Mouse (Mus musculus) embryonic stem cell, embryonic (primary cell): ENCODE measurements around the gene Rrm1.

Experiments
- CTCF ChIA-PET, 4 experiments: fragments of 300-600 bp in 2 of 4; fragments of 350-600 bp in 2 of 4; sonication (Branson Sonifier 250); formaldehyde crosslinking; loops; one replicate each; lab custom pipeline; 2022; ENCODE audit warnings: inconsistent platforms in 2 of 4; lab: Charles Lee
- POLR2A ChIA-PET, 4 experiments: fragments of 300-600 bp in 2 of 4; fragments of 350-600 bp in 2 of 4; sonication (Branson Sonifier 250); formaldehyde crosslinking; loops; one replicate each; lab custom pipeline; 2022; ENCODE audit warnings: antibody characterized with exemption in 4 of 4, inconsistent platforms in 1 of 4; lab: Charles Lee

Rrm1 gene

DNA sequence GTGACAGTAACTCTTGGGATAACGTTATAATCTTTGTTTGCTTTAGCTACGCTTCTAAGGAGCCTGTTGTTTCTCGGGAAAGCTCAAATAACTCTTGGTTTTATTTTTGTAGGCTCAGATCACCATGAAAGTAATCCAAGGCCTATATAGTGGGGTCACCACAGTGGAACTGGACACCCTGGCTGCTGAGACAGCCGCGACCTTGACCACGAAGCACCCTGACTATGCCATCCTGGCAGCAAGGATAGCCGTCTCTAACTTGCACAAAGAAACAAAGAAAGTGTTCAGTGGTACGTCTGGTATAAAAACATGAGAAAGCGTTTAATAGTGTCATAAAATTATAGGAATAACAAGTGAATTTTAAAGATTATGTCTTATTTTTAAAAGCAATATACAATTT is 4.9 kb downstream of the Rrm1 start:
- POLR2A ChIA-PET: interaction anchor here in 1 of 4 experiments (1.2 to 5.7 kb wide), 2 partner anchors 11 to 22 kb away, joined by 3 to 31 read pairs; no protein-coding TSS in a partner anchor
- CTCF ChIA-PET: no interaction called here

DNA sequence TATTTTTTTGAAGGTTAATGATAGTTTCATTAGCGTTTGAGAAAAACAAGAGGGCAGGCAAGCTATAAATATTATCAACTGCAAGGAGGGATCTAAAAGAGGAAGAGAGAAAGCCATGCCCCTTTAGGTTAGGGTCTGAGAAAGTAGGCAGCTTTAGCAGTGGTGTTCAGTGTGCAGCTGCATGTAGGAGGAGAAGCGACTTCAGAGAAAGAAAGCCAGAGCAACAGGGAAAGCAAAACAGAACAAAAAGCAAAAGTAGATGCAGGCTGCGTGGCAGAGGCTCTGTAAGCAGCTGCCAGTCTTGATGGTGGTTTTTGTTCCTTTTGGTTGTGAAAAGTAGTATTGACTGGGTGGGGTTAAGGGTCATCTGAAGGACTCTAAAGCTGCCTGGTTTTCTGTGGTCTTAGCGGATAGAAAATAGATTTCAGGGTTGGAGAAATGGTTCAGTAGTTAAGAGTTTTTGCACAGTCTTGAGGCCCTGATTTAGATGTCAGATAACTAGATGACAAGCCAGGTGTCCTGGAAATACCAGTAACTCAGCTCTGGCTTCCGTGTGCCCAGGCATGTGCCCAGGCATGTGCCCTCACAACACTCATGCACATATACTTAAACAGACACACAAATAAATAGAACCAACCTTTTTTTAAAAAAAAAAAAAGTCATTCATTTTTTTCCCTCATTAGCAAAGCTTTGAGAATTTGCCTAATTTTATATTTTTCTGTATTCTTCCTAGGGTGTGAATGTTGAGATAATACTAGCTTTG is 17.3 kb downstream of the Rrm1 start:
- POLR2A ChIA-PET: interaction anchor here (0.6 to 4.6 kb wide), 25 partner anchors 9 to 883 kb away, joined by 3 to 31 read pairs (median 4); partner anchors contain the start of genes Rrm1 (in 2 of the 4) and Stim1 (in 1 of the 4)
- CTCF ChIA-PET: interaction anchor here in 2 of 4 experiments (0.6 to 2.7 kb wide), 4 partner anchors 19 to 625 kb away, joined by 3 to 12 read pairs (median 3); no protein-coding TSS in a partner anchor

DNA sequence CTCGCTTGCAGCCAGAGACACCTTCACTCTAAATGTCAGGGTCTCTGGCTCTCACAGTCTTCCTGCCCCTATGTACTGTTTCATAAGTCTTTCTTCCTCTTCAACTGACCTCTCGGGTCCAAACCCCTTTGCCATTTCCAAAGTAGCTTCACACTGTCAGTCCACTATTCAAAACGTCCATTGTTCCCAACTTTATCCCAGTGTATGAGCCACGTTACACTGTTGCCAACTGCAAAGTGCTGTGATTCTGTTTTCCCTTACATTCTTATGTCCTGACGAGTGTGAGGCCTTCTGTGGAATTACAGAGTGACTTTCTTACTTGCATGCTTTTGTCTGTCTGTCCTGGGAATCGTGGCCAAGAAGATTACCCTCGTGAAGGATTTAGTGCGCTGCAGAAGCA is 26.1 kb downstream of the Rrm1 start:
- POLR2A ChIA-PET: interaction anchor here in 2 of 4 experiments (1.1 to 3.6 kb wide), 6 partner anchors 9 to 13 kb away, joined by 3 to 17 read pairs (median 8); partner anchors contain the start of gene Olfr543 (in 1 of the 2)

DNA sequence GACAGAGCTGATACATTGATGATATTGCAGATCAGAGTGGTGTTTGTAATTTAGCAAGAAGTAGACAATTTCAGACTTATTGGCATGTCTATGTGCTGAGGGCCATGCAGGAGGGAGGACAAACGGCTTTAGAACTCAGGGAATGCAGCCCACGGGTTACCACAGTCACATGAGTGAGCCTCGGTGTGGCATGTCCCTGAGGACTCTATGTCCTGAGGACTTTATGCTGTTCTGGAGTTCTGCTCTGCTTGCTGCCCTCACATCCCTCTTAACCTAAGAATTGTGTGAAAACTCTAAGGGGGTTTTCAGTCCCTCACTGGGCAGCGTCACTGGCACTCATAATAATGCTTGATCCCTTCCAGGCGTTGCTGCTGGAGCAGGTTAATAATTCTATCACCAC is 31.2 kb downstream of the Rrm1 start:
- ChIA-PET POLR2A (interaction anchor here in 2 of 4 experiments (0.6 to 2.0 kb wide), 5 partner anchors 14 to 189 kb away, joined by 3 to 6 read pairs (median 4); partner anchors contain the start of gene Rrm1 (in 1 of the 2)), CTCF (interaction anchor here in 1 of 4 experiments (0.7 kb wide), 1 partner anchor 48 kb away, joined by 6 read pairs; no protein-coding TSS in a partner anchor)

More for the DNA sequence above, 26.1 kb downstream of the Rrm1 start:
- CTCF ChIA-PET: interaction anchor here in 1 of 4 experiments (1.2 kb wide), 1 partner anchor 10 kb away, joined by 6 read pairs; no protein-coding TSS in a partner anchor

DNA sequence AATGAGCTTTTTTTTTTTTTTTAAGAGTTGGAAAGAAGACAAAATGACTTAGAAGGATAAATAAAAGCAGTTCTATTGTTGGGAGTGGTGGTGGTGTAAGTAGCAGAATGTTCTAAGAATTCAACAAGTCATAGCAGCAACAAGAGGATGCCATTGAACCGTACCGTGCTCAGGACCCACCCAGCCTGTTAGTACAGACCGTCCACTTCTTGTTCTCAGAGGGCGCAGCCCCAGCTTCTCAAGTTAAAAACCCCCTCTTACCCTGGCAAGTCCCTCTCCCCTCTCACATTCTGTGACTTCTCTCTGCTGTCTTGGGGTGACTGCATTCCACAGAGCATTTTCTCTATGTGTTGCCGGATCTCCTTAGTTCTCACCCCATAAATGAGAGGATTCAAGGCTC is 35.1 kb downstream of the Rrm1 start:
- CTCF ChIA-PET: interaction anchor here in 2 of 4 experiments (0.6 to 2.5 kb wide), 7 partner anchors 8 to 209 kb away, joined by 3 to 12 read pairs (median 3); partner anchors contain the start of gene Stim1 (in 1 of the 2)
- POLR2A ChIA-PET: interaction anchor here in 1 of 4 experiments (2.0 kb wide), 1 partner anchor 35 kb away, joined by 4 read pairs; the partner anchor contains the start of gene Rrm1

DNA sequence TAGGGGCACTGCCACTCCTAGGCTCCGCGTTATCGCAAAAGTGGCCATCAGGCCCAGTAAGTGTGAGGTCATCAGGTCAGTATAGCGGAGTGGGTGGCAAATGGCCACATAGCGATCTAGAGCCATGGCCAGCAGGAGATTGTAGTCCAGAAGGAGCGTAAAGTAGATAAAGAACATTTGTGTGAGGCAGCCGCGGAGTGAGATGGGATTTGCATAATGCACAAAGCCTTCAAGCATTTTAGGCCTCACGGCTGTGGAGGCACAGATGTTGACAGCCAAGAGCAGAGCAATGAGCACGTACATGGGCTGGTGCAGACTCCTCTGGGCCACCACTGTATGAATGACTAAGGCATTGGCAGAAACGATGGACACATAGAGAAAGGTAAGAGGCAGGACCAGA is 35.9 kb downstream of the Rrm1 start:
- ChIA-PET POLR2A (interaction anchor here in 2 of 4 experiments (0.9 to 2.0 kb wide), 7 partner anchors 19 to 267 kb away, joined by 3 to 9 read pairs (median 5); partner anchors contain the start of genes Nup98 (in 1 of the 2), Pgap2 (in 1 of the 2), Rrm1 (in 1 of the 2) and Stim1 (in 1 of the 2)), CTCF (interaction anchor here (0.6 to 2.5 kb wide), 15 partner anchors 9 to 333 kb away, joined by 3 to 12 read pairs (median 3); partner anchors contain the start of genes Rrm1 (in 1 of the 4) and Stim1 (in 1 of the 4))

DNA sequence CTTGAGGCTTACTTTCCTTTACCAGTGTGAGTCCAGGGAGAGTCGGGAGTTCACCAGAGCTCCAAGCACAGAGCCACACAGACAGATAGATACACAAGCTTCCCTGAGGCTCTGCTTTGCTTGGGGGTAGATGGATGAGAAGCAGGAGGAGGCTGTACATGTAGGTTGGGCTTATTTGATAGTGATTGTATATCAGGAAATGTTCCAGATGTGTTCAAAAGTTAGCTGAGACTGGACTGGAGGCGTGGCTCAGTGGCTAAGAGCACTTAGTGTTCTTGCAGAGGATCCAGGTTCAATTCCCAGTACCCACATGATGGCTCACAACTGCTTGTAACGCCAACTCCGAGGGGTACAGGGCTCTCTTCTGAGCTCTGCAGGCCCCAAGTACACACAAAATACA is 36.9 kb downstream of the Rrm1 start:
- ChIA-PET POLR2A (interaction anchor here in 3 of 4 experiments (0.6 to 1.9 kb wide), 17 partner anchors 8 to 1779 kb away, joined by 3 to 11 read pairs (median 4); partner anchors contain the start of genes Nup98 (in 1 of the 3) and Pgap2 (in 1 of the 3)), CTCF (interaction anchor here in 3 of 4 experiments (0.7 to 2.5 kb wide), 5 partner anchors 10 to 232 kb away, joined by 3 to 6 read pairs (median 3); no protein-coding TSS in a partner anchor)

DNA sequence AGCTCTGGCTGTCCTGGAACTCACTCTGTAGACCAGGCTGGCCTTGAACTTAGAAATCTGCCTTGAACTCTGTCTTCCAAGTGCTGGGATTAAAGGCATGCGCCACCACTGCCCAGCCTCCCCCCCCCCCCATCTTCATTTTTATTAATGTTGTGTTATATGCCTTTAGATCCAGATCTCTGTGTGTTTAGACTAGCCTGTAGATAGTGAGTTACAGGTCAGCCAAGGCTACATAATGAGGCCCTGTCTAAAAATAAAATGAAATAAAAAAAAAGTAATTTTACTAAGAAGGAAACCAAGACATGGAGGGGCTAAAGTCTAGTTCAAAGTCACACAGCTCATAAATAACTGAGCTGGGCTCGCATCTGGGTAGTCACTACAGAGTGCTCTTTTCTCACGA is 37.4 kb downstream of the Rrm1 start:
- POLR2A ChIA-PET: interaction anchor here in 3 of 4 experiments (0.6 to 1.9 kb wide), 18 partner anchors 9 to 1778 kb away, joined by 3 to 11 read pairs (median 3); partner anchors contain the start of genes Nup98 (in 1 of the 3) and Pgap2 (in 1 of the 3)
- CTCF ChIA-PET: interaction anchor here in 3 of 4 experiments (0.6 to 2.5 kb wide), 3 partner anchors 11 to 330 kb away, joined by 3 to 6 read pairs (median 3); no protein-coding TSS in a partner anchor

DNA sequence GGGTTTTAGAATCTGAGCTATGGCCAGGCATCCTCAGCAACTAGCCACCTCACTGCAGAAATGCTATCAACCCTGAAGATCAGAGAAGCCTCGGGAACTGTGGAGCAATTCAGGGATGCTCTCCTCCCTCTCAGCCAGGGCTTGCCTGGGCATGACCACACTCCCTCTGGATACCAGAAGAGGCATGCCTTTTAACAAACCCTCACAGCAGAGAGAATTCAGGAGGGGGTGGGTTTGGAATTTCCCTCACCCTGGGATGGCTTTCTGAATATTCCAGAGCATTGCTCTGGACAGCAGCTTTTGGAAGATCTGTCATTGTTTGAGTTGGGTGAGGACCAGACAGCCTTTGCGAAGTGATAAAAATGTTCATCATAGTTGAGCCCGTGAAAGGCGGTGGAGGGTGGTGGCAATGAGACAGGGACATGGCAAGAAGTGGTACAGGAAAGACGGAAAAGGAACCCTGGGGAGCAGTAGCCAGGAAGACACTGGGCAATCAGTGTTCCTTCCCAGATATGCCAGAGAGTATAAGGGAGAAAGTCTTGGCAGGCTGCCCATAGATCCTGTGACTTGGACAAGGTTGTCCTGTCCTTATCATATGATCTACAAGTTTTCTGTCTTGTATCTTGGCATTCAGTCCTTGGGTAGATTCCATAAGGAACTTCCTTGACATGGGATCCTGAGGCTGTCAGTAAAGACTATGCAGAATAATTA is 38.0 kb downstream of the Rrm1 start:
- ChIA-PET POLR2A (interaction anchor here in 3 of 4 experiments (0.6 to 1.9 kb wide), 12 partner anchors 9 to 1778 kb away, joined by 3 to 11 read pairs (median 3); no protein-coding TSS in a partner anchor), CTCF (interaction anchor here in 1 of 4 experiments (0.6 kb wide), 1 partner anchor 330 kb away, joined by 3 read pairs; no protein-coding TSS in a partner anchor)

DNA sequence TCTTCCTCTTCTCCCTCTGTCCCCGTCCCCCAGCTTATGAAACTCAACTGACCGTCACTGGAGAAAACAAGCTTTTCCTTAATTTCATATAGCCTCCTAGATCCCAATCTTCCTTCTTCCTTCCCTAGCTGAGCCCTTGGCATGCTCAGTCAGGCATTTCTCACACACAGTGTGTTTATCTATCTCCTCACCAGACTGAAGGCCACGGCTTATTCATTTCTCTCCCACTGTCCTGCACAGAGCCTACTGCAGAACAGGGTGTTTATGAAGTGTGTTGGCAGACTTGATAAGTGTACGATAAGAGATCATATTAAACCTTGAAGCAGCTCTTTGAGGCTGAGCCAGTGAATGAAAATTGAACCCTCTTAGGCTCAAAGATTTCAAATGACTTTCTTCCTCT is 39.3 kb downstream of the Rrm1 start:
- POLR2A ChIA-PET: interaction anchor here in 1 of 4 experiments (1.7 kb wide), 1 partner anchor 13 kb away, joined by 4 read pairs; no protein-coding TSS in a partner anchor
- CTCF ChIA-PET: no interaction called here

DNA sequence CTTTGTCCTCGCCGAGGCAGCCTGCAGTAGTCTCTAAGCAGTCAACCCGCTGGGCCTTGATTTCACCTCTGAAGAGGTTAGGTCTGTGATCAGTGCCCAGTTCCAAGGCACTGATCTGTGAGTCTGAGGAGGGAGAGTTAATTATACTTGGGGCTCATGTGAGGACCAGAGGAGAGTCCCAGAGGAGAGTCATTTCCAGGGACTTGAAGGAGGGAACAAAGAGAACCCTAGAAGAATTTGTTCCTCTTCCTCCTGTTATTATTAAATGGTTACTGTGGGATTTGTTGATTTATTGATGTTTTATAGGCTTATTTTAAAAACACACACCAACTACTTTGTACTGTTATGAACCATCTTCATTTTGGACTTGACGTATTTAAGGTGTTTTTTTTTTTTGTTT is 40.1 kb downstream of the Rrm1 start, which contains the start of gene Olfr543:
Gene Olfr543 (minus strand): TSS at position 101 of the 400 bp plus-strand sequence.
- ChIA-PET CTCF (no interaction called here), POLR2A (interaction anchor here in 1 of 4 experiments (1.0 to 1.7 kb wide), 2 partner anchors 13 to 30 kb away, joined by 3 to 4 read pairs; no protein-coding TSS in a partner anchor)

DNA sequence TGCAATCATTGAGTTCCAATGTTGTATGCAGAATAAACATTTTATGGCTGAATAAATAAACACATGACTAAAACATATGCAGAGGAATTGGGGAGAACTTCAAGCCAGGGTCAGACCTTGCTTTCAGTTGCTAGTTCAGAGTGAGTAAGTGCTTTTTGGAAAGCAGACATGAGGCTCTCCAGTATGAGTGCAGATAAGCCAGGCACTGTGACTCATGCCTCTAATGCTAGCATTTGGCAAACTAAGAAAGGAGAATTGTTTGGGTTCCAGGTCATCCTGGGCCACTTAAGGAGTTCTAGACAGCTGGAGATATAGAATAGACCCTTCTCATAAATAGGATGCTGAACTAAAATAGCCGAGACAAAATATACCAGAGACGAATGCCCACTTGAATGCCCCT is 42.2 kb downstream of the Rrm1 start:
- ChIA-PET CTCF (no interaction called here), POLR2A (no interaction called here)

DNA sequence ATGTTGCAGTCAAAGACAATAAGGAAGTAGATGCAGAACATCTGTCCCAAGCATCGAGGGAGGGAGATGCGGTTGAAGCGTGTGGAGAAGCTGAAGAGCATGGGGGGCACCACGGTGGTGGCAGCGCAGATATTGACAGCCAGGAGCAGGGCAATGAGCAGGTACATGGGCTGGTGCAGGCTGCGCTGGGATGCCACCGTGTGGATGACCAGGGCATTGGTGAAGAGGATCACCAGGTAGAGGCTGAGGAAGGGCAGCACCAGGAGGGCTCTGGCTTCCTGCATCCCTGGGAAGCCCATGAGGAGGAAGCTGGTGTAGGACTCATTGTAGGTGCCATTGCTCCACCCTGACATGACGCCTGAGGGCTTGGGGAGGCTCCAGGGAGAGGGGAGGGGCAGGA is 43.3 kb downstream of the Rrm1 start:
- CTCF ChIA-PET: interaction anchor here in 1 of 4 experiments (1.1 kb wide), 1 partner anchor 10 kb away, joined by 3 read pairs; no protein-coding TSS in a partner anchor
- POLR2A ChIA-PET: interaction anchor here in 2 of 4 experiments (0.6 to 0.7 kb wide), 2 partner anchors 9 to 1587 kb away, joined by 3 to 4 read pairs; no protein-coding TSS in a partner anchor

DNA sequence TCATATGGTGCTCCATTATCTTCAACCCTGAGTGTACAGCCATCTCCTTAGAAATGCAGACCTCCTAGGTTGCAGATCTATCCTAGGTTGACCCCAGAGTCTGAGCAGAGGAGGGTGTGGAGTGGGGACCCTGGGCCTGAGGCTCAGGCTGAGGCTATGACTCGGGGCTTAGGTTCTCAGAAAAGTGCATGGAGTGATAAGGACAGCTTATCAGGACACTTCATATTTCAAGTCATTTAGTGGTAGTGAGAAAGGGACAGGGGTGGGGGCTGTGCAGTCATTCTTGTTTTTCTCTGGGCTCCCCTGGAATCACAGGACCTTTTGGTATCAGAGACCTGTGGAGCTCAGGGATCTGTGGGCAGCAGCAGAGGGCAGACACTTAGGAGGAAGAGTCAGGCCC is 44.6 kb downstream of the Rrm1 start:
- ChIA-PET POLR2A (interaction anchor here in 1 of 4 experiments (0.7 kb wide), 1 partner anchor 24 kb away, joined by 3 read pairs; no protein-coding TSS in a partner anchor), CTCF (interaction anchor here in 2 of 4 experiments (1.1 to 1.8 kb wide), 3 partner anchors 8 to 197 kb away, joined by 3 to 5 read pairs (median 3); no protein-coding TSS in a partner anchor)

DNA sequence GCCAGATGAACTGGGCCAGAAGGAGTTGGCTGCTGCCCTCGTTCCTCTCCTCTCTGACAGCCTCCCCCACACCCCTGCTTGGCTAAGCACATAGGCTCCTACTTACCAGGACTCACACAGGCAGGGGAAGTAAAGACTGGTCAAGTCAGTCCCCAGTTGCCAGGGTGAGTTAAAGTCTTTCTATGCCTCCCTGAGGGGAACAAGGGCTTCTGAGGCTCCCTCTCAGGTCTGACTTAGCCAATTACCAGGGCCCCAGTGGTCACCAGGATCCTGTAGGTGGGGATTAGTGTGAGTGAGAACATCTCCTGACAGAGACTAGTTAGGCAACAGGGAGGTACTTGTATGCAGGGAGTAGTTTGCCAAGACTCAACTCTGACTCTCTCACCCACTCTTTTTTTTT is 46.7 kb downstream of the Rrm1 start, which contains the start of gene Olfr544:
Gene Olfr544 (minus strand): TSS at position 153 of the 400 bp plus-strand sequence.
- CTCF ChIA-PET: no interaction called here

DNA sequence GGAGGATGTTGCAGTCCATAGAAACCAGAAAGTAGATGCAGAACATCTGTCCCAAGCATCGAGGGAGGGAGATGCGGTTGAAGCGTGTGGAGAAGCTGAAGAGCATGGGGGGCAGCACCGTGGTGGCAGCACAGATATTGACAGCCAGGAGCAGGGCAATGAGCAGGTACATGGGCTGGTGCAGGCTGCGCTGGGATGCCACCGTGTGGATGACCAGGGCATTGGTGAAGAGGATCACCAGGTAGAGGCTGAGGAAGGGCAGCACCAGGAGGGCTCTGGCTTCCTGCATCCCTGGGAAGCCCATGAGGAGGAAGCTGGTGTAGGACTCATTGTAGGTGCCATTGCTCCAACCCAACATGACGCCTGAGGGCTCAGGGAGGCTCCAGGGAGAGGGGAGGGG is 52.9 kb downstream of the Rrm1 start:
- CTCF ChIA-PET: interaction anchor here in 2 of 4 experiments (1.0 to 1.2 kb wide), 2 partner anchors 10 to 43 kb away, joined by 3 read pairs; no protein-coding TSS in a partner anchor
- POLR2A ChIA-PET: interaction anchor here in 1 of 4 experiments (0.6 kb wide), 1 partner anchor 10 kb away, joined by 3 read pairs; no protein-coding TSS in a partner anchor

More for the DNA sequence above, 46.7 kb downstream of the Rrm1 start, which contains the start of gene Olfr544:
- POLR2A ChIA-PET: no interaction called here

DNA sequence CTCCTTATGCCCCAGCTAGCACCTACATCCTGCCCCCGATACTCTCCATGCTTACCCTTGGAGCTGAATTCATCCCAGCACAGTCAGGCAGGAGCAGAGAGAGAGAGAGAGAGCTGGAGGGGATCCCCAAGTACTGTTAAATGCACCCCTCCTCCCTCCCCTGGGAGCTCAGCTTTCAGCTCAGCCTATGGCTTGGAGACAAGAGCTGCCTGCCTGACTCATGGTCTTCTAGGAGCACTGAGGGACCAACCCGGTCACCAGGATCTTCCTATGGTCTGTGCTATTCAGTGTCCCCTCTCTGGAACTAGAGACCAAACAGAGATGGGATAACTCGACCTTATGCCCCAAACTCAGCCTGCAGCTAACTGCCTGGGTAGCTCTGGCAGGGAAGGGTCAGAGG is 58.0 kb downstream of the Rrm1 start, which contains the start of gene Olfr545:
Gene Olfr545 (minus strand): TSS at position 101 of the 400 bp plus-strand sequence.
- POLR2A ChIA-PET: no interaction called here
- CTCF ChIA-PET: no interaction called here
